Mouse (Mus musculus): ENCODE data around the gene Rgr.

GRCm38 (mm10) chr14:37006489-37006888, 42.3 kb downstream of the Rgr start:
- TF ChIP-seq POLR2A (IDR thresholded peaks at IDR 0.05; ENCODE audit: control insufficient read depth, low read depth, low read length) (no peak), CTCF (IDR thresholded peaks at IDR 0.05; ENCODE audit: control insufficient read depth, insufficient read depth, insufficient replicate concordance, low read depth, low read length) (no peak)

Measured in testis, adult 2 months (tissue).